Mouse (Mus musculus) neural tube, embryonic 11.5 days (tissue): ENCODE measurements around the gene Igll1. TPM values are rescaled to one million over a fixed set of nuclear protein-coding genes. Genes with fewer than 3 reads are reported as not detected.

ENCODE experiments used
- ATAC-seq: fragments of 200-750 bp; cut with Nextera tagmentation; 2 replicates; pipeline ENCODE4 v1.8.0; 2017; ENCODE audit warnings: moderate number of reproducible peaks, mild to moderate bottlenecking, moderate TSS enrichment, moderate library complexity; ENCODE audit not compliant: insufficient read depth, low FRiP score, low TSS enrichment
- DNase-seq: peaks from one replicate; pipeline ENCODE4 v3.0.0-alpha.2; 2015; ENCODE audit warnings: low spot score
- H3K27ac ChIP-seq: fragments of 300-500 bp; sonication (generic); 2 replicates; pipeline ENCODE4 v1.5.1; 2014; ENCODE audit warnings: low read depth, mild to moderate bottlenecking, low read length
- H3K27me3 ChIP-seq: fragments of 300-500 bp; sonication (generic); 2 replicates; pipeline ENCODE4 v1.6.1; 2014; ENCODE audit warnings: mild to moderate bottlenecking, low read length, mixed read lengths; ENCODE audit not compliant: control insufficient read depth, insufficient read depth
- H3K36me3 ChIP-seq: fragments of 300-500 bp; sonication (generic); 2 replicates; pipeline ENCODE4 v1.6.1; 2014; ENCODE audit warnings: mild to moderate bottlenecking, low read length, moderate library complexity, mixed read lengths; ENCODE audit not compliant: control insufficient read depth, insufficient read depth
- H3K4me1 ChIP-seq: fragments of 300-500 bp; sonication (generic); 2 replicates; pipeline ENCODE4 v1.6.1; 2014; ENCODE audit warnings: low read length, mixed read lengths; ENCODE audit not compliant: control insufficient read depth, insufficient read depth
- H3K4me2 ChIP-seq: fragments of 300-500 bp; sonication (generic); 2 replicates; pipeline ENCODE4 v1.6.1; 2014; ENCODE audit warnings: low read depth, mild to moderate bottlenecking, moderate library complexity
- H3K4me3 ChIP-seq: fragments of 300-500 bp; sonication (generic); 2 replicates; pipeline ENCODE4 v1.5.1; 2014; ENCODE audit warnings: low read depth, low read length
- H3K9ac ChIP-seq: fragments of 300-500 bp; sonication (generic); 2 replicates; pipeline ENCODE4 v1.6.1; 2014; ENCODE audit warnings: mild to moderate bottlenecking, low read length
- H3K9me3 ChIP-seq: fragments of 300-500 bp; sonication (generic); 2 replicates; pipeline ENCODE4 v1.6.1; 2016; ENCODE audit warnings: low read length; ENCODE audit not compliant: control insufficient read depth
- WGBS: fragments of 180-500 bp; shearing (Covaris S2); extraction: QIAGEN DNeasy Blood & Tissue Kit; methylation state at CpG from one replicate; pipeline ENCODE4 v1.1.7; 2014; 5-methylcytosine and 5-hydroxymethylcytosine counted together
- polyA plus RNA-seq: library from polyadenylated mRNA; unstranded; fragments of >200 nt; fragmentation: Nextera tagmentation; extraction: Ambion mirVana; gene quantifications from 2 replicates; pipeline ENCODE4 v1.2.1, GENCODE M21; 2014

Igll1 gene
- polyA plus RNA-seq, 1 experiment from 2014 or later: not detected

GRCm38 (mm10) chr16:16896015-16896381 is 32.2 kb upstream of the Igll1 start:
- DNase-seq (no peak), ATAC-seq (peak; percentile 79; the same call in 1 of the 2 replicates)
- WGBS: 24% methylated on average over 4 of the region's 4 CpGs
- H3K9ac ChIP-seq: peak overlapping the region; percentile 53
- H3K36me3 ChIP-seq: no peaks in the 10 kb centered on the region; the same call in none of the 2 replicates
- no peaks in the 10 kb centered on the region for H3K9me3 ChIP-seq
- H3K4me2 ChIP-seq: no peak overlapping the region; the same call in 1 of the 2 replicates
- H3K27me3 ChIP-seq: no peaks in the 10 kb centered on the region
- no peak overlapping the region for H3K4me3 ChIP-seq
- H3K4me1 ChIP-seq: no peaks in the 10 kb centered on the region
- H3K27ac ChIP-seq: no peak overlapping the region

GRCm38 (mm10) chr16:16892366-16892765 is 28.6 kb upstream of the Igll1 start:
- Histone ChIP-seq H3K36me3 (peaks cover 6% of the 10 kb centered on the region), H3K9ac (no peak overlapping the region), H3K9me3 (no peaks in the 10 kb centered on the region), H3K27me3 (no peaks in the 10 kb centered on the region), H3K4me2 (no peak overlapping the region), H3K4me1 (no peaks in the 10 kb centered on the region), H3K4me3 (no peak overlapping the region), H3K27ac (no peak overlapping the region)
- DNase-seq (no peak), ATAC-seq (no peak)
- WGBS: 96% methylated on average over 7 of the region's 7 CpGs

- no peak overlapping the region for H3K4me3 ChIP-seq
- 97% methylated on average over 1 of the region's 1 CpGs for whole genome bisulfite sequencing
- no peaks in the 10 kb centered on the region for H3K27me3 ChIP-seq
- DNase-seq (no peak), ATAC-seq (no peak)
- H3K4me1 ChIP-seq: no peaks in the 10 kb centered on the region
- H3K36me3 ChIP-seq: peaks cover 17% of the 10 kb centered on the region
- H3K9ac ChIP-seq: no peak overlapping the region
- no peak overlapping the region for H3K27ac ChIP-seq
- no peaks in the 10 kb centered on the region for H3K9me3 ChIP-seq
- no peak overlapping the region for H3K4me2 ChIP-seq
Observed at GRCm38 (mm10) chr16:16888341-16888740, 24.6 kb upstream of the Igll1 start.

- no peaks in the 10 kb centered on the region for H3K4me1 ChIP-seq
- no peak overlapping the region for H3K27ac ChIP-seq
- H3K4me2 ChIP-seq: no peak overlapping the region
- ATAC-seq: no peak
- DNase-seq: no peak
- no peaks in the 10 kb centered on the region for H3K27me3 ChIP-seq
- no peaks in the 10 kb centered on the region for H3K9me3 ChIP-seq
- WGBS: 93% methylated on average over 5 of the region's 5 CpGs
- H3K4me3 ChIP-seq: no peak overlapping the region
- H3K9ac ChIP-seq: no peak overlapping the region
- H3K36me3 ChIP-seq: peaks cover 21% of the 10 kb centered on the region
Observed at GRCm38 (mm10) chr16:16879025-16879424, 15.2 kb upstream of the Igll1 start.

GRCm38 (mm10) chr16:16870617-16871331 is 7.0 kb upstream of the Igll1 start, which contains the start of the genes Top3b and Vpreb1:
Gene Top3b, plus strand, starts transcription at chr16:16870736.
Gene Vpreb1, minus strand, starts transcription at chr16:16870843.
- DNase-seq: peak; percentile 94
- peak within 1 kb of the TSS; percentile 77 for H3K27ac ChIP-seq
- H3K4me2 ChIP-seq: peak within 1 kb of the TSS; percentile 49
- H3K9me3 ChIP-seq: no peaks in the 10 kb centered on the region
- H3K4me3 ChIP-seq: peak within 1 kb of the TSS; percentile 72
- peak within 1 kb of the TSS; percentile 81 for H3K9ac ChIP-seq
- peaks cover 1% of the 10 kb centered on the region for H3K36me3 ChIP-seq
- no peaks in the 10 kb centered on the region for H3K27me3 ChIP-seq
- peak; percentile 95 for ATAC-seq
- H3K4me1 ChIP-seq: no peaks in the 10 kb centered on the region; the same call in 1 of the 2 replicates
- WGBS: 0% methylated on average over 49 of the region's 49 CpGs

- H3K4me2 ChIP-seq: peak overlapping the region; percentile 49
- ATAC-seq (peak; percentile 54), DNase-seq (no peak)
- no peaks in the 10 kb centered on the region for H3K27me3 ChIP-seq
- H3K36me3 ChIP-seq: no peaks in the 10 kb centered on the region; the same call in 1 of the 2 replicates
- no peaks in the 10 kb centered on the region for H3K9me3 ChIP-seq
- H3K9ac ChIP-seq: peak overlapping the region; percentile 81; the same call in 1 of the 2 replicates
- H3K4me3 ChIP-seq: peak overlapping the region; percentile 72
- 42% methylated on average over 7 of the region's 7 CpGs for WGBS
- H3K27ac ChIP-seq: no peak overlapping the region
- H3K4me1 ChIP-seq: no peaks in the 10 kb centered on the region; the same call in 1 of the 2 replicates
Observed at GRCm38 (mm10) chr16:16870241-16870616, 6.4 kb upstream of the Igll1 start.

- no peak overlapping the region for H3K4me3 ChIP-seq
- 64% methylated on average over 4 of the region's 5 CpGs for WGBS
- ATAC-seq: no peak
- DNase-seq: no peak
- H3K9me3 ChIP-seq: no peaks in the 10 kb centered on the region
- H3K27ac ChIP-seq: no peak overlapping the region
- H3K36me3 ChIP-seq: no peaks in the 10 kb centered on the region
- H3K9ac ChIP-seq: no peak overlapping the region
- no peaks in the 10 kb centered on the region for H3K27me3 ChIP-seq
- H3K4me2 ChIP-seq: no peak overlapping the region
- no peaks in the 10 kb centered on the region for H3K4me1 ChIP-seq
Observed at GRCm38 (mm10) chr16:16865696-16866561, 2.1 kb upstream of the Igll1 start.

GRCm38 (mm10) chr16:16865217-16865616 is 1.4 kb upstream of the Igll1 start:
- DNase-seq (no peak), ATAC-seq (no peak)
- no peaks in the 10 kb centered on the region for H3K36me3 ChIP-seq
- no peak overlapping the region for H3K27ac ChIP-seq
- no peak overlapping the region for H3K4me3 ChIP-seq
- no peaks in the 10 kb centered on the region for H3K4me1 ChIP-seq
- H3K27me3 ChIP-seq: no peaks in the 10 kb centered on the region
- H3K9me3 ChIP-seq: no peaks in the 10 kb centered on the region
- H3K9ac ChIP-seq: no peak overlapping the region
- H3K4me2 ChIP-seq: no peak overlapping the region
